Mouse (Mus musculus) adrenal gland, postnatal 4 days (tissue): ENCODE measurements at regions not wholly inside any gene's neighbourhood (a gene's known extent, or its start where the extent isn't known, plus 50 kb on each side); places are given as distances from the start of the nearest gene placed in this dataset.

ENCODE experiments used
- DNase-seq, 2 experiments: peaks; one replicate each; pipeline ENCODE4 v3.0.0; 2021 to 2022; ENCODE audit warnings: low spot score in 2 of 2, mixed read lengths in 2 of 2

DNA sequence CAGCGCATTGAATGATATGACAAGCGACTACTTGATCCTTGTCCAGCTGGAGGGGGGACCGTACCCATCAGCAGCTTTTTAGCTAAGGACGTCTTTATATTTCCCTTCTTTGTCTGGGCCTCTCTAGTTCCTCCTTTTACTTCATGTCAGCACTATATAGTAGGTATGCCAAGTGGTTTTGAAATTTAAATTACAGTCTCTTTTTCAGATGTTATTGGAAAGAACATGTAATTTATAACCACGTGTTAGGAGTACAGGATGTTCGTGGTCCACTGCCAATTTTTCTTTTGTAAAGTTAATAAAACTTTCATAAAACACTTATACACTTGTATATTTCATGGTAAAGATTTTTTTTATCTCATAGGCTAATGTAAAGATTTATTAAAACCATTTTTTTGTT lies 426.5 kb downstream of the Insc start:
- DNase-seq: no peak

DNA sequence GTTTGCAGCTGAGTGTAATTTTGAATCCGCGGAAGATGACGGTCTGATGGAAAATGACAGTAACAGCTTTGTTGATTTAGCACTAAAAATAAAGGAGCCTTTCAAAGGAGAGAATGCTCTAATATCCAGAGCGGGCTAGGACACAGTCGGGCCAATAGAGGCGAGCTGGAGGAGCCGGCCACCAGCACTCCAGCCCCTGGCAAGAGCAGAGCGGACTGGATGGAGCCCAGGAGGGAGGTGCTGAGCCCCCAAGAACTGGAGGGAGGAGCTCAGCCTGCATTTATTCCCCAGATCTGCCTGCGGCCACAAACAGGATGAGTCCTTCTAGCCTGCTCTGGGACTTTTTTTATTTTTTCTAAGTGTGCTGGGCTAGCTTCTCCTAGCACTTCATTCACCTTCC lies 426.9 kb downstream of the Insc start:
- DNase-seq: no peak

DNA sequence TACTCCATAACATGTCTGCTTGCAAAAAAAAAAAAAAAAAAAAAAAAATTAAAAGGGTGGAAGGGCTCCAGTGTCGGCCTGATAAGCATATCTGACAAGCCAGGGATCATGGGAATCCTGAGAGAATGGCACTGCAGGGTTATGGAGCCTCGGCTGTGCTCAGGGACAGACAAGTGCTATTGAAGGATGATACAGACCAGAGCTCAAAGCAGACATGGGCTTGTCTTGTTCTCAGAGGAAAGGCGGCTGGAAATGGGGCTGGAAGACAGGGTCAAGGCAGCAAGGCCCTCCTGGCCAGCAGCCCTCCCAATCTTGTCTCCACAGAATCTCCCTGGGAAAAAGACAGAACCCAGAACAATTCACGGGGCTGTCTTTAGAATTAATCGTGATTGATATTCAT lies 449.0 kb downstream of the Insc start:
- no peak for DNase-seq

DNA sequence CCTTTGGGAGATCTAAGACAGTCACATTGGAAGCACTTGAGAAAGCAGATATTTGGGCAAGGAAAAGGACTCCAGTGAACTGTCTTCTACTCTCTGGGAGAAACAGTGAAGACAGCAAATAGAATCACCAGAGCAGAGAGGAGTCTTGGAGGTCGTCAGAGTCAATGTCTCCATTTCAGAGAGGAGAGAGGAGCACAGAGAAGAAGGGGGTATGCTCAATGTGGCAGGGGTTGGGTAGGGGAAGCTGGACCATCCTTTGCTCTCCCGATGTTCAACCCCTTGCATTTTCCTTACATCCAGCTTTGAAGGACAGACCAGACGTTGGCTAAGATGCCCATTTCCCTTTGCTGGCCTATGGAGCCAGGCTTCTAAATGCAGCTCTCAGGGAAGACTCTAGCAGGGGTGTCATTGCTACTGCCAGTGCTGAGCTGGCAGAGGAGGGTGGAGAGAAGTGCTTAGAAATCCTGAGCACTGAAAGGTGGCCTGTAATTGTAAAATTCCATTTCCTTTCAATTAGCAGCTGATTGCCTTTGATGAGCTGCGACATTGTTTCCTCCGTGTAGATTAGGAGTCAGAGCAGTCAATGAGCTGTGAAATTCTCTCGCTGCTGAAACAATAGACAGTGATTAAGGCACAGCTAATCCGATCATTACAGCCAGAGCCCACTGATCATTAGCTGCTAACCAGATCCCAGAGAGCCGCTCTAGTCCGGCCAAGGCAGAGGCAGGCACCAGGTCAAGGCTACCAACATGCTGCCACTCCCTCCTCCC lies 449.7 kb downstream of the Insc start:
- DNase-seq: no peak

DNA sequence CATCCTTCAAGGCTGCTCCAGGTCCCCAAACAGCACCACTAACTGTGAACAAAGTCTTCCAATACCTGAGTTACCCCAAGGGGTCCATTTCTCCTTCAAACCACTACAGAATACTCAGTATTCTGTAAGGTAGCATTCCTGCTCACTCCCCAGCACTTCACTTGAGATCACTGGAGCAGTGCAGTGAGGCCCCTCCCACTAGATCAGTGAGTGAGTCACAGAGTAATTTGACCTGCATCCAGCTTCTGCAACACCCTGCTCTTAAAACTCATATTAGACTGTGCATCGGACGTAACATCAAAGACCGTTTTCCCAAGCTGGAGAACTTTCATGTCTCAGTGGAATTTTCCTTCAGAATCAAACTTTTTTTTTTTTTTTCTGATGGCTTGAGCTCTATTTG lies 461.4 kb downstream of the Insc start:
- DNase-seq: no peak

DNA sequence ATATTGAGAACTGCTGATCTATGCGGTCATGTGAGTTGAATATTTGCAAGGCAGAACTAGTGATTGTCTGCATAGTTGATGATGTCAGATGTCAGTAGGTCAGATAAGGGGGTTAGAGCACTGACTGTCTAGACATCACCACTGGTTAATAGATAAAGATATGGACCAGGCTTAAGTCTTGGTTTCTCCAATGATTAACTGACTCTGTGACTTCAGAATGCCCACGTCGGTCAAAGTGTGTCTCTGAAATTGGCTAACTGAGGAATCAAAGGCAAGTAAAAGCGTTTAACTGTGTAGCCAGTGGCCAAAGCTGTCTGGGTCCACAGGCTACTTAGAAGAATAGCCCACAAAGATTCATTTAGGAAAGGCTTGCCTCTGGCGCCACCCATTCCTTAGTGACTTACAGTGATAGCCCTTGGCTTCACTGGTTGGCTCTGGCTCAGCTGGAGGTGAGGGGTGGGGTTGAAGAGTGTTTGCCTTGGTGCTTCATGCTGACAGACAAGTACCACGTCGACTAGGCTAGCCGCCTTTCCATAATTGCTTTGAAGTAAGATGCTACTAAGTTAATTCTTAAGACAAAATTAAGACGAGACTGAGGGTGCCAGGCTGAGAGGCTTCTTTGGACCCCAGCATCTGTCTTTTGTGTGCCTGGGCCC lies 463.1 kb downstream of the Insc start:
- DNase-seq: no peak

DNA sequence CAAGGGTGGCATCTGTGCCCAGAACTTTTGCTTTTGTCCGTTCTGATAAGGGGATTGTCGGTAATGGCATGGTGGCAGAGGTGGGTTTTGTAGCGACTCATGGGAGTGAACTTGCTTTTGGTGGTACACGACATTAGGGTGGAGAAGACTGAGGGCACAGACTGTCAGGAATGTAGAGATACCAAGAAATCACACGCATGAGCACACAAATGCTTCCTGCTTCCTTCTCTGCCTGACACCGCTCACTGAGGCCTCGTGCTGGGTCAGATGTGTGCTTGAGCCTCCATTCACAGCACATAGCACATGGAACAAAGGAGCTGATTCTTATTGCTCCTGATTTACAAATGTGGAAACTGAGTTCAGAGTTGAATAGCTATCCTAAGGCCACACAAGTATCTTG lies 465.3 kb downstream of the Insc start:
- DNase-seq: no peak

DNA sequence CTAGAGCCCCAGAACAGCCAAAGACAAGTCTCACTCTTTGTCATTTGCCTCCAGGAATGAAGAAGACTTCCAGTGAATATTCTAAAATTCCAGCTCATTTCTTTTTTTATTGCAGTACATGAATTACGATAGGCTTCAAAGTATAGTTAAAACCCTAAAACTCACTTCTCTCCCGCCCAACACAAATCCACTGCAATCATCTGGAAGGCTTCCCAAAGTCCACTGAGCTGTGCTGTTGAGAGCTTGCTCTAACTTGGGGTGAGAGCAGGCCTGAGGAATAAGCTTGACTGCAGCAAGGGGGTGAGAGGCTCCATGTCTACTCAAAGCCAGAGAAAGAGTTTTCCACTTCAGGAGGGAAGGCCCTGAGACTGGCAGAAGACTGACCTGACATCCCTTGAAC lies 466.5 kb downstream of the Insc start:
- no peak for DNase-seq

DNA sequence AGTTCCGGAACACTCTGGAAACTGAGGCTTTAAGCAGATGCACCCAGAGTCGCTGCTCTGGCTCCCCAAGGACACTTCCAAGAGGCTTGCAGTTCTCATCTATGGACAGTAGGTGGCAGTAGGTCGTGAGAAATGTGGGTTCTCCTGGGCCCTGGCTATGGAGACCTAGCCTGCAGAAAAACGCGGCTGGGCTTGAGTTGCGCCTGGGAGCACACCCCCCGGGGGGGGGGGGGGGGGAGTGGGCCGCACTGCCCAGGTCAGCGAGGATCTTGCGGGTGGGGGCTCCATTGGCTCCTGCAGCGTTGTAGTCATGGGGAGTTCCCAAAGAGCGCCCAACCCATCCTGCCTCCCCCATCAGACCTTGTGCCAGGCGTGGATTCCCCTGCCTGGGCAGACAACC lies 473.3 kb downstream of the Insc start:
- peak; percentile 47 to 69 for DNase-seq

DNA sequence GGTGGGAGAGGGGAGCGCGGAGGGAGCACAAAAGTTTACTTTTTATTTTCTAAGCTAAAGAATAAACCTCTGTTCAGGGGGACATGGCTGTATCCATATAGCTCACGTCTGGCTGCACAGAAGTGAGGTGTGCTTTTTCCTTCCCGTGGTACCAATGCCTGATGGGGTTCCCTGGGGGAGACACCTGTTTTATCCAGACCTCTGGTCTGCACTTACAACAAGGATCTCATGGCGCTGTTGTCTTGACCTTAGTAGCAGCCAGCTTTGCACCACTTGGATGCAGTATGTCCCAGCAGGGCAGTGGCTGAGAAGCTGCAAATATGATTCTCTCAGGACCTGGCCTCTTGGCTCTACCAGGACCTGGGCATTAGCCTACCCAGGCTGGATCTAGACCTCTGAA lies 473.8 kb downstream of the Insc start:
- no peak for DNase-seq

DNA sequence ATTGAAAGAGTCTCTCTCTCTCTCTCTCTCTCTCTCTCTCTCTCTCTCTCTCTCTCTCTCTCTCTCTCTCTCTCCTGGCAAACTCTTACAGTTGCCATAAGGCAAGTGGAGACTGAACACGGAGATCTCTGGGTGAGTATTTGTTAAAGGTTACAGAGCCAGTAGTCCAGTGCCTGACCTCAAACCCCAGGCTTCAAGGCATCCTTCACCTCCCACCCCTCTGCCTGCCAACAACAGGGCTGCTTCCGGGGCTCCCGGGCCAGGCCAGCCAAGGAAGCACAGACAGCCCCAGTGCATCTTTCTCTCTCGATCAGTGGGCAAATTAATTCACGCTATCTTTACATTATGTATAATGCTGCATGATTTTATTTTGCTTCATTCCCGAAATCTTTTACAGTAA lies 474.2 kb downstream of the Insc start:
- no peak for DNase-seq

DNA sequence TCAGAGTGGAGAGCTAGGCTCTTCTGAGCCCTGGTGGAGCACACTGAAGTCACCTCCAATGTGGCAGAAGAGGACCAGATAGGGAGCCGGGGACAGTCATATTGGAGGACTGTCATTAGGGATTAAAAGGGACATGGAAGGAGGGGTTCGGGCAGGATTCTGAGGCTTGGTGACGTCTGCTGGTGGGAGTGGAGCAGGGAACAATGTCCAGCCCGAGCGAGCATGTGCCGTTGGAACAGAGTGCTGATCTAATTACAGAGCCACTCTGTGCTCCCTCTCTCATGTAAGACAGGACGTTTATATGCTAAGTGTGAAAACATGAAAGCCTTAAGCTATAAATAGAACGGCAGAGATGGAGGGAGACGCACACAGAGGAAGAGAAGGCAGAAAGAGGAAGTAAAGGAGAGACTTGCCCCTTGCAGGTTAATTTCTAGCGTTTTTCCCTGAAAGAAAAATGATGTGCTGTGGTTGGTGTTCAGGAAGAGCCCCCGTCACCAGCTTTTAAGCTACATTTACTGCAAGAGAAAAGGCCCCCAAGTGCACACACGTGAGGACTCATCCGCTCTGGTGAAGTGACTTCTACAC lies 475.2 kb downstream of the Insc start:
- no peak for DNase-seq

DNA sequence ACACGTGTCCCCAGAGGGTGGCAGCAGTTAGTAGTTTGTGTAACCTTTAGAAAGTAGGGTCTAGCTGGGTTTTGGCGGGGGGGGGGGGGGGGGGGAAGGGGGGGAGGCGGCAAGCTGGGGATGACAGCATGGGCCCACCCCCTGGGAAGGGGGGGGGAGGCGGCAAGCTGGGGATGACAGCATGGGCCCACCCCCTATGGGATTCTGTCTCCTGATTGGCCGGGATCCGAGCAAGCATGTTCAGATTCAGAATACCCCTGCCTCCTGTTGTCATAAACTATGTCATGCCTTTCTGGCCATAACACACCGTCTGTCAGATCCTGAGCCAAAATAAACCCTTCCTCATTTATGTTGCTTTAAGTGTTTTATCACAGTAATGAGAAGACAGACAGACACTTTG lies 479.1 kb downstream of the Insc start:
- no peak for DNase-seq

DNA sequence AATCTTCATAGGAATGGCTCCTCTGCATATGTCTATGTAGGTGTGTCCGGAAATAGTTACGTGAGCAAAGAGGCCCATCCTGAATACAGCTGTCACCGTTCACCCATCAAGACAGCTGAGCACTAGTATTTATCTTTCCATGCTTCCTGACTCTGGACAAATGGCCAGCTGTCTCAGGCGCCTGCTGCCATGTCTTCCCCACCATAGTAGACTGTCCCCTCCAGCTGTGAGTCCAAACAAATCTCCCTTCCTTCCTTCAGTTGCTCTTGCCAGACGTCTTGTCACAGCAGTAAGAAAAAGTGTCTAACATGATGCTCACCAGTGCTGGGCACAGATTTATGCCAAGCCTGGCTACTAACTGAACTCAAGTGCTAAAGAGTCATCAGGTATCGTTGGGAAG lies 487.0 kb downstream of the Insc start:
- no peak for DNase-seq

DNA sequence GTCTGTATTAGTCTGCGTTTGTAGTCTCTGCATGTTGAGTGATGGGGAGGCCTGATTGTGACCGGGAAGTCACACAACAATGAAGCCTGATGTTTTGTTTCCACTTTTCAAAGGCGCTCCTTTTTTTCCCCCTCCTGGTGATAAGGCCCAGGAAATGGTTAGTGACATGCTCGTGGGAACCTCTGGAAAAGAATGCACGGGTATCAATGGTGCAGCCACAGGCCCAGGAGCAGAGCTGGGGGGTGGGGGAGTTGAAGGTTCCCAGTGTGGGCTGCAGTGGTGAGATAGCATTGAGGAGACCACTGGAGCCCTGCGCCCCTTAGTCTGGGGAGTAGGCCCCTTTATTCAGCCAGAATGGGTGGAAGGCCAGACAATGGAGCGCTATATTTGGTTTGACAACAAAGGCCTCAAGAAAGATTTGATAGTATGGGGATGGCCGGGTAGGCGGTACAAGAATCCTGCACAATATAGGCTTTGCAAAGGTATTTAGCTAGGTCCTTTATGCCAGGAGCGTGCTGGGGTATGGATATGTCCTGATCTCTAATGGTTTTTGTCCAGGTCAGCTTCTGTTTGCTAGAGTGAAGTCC lies 490.4 kb downstream of the Insc start:
- no peak for DNase-seq

DNA sequence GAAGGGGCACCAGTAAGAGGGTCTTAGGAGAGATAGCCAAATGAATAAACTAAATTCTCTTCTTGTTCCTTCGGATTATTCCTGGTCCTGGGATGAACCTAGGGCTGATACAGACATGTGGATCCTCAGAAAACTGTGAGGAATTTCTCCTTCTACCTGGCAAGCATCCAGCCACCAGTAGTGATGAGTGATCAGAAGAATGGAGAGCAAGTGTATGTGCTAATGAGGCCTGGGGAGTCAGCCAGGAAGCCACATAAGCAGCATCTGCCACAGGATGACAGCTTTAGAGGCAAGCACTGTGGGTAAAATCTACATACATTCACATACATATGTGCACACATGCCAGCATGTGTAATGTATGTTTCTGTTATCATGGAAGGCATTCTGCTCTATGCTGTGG lies 493.6 kb downstream of the Insc start:
- no peak for DNase-seq

DNA sequence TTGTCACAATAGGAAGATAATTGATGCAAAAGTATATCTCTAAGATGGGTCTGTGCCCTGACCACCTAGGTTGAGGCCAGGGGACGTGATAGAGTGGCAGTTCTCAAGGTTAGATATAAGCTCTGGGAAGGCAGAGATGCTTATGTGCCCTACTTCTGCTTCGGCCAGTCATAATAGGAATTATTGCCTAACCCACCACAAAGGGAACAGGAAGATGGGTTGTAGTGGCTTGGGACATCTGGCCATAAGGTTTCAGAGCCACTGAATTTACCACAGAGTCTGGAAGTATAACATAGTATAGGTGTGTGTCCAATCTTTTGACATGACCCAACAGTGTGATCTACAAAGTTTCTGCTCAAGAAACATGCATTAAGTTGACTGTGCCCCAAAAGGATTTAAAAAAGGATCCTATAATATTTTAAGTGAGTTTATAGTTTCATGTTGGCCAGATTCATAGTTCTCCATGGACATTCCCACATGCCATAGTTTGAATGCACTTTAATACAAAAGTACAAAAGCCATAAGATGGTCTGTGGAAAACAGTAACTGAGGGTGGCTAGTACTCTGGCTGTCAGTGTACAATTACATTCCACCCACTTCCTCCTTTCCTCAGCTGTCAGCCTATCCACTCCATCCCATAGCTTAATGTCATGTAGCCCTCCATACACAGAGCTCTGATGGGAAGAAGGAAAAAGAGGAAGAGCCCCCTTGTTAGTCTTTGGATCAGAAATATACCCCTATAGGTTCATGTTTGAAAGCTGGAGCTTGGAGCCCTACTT lies 508.3 kb downstream of the Insc start:
- DNase-seq: no peak

DNA sequence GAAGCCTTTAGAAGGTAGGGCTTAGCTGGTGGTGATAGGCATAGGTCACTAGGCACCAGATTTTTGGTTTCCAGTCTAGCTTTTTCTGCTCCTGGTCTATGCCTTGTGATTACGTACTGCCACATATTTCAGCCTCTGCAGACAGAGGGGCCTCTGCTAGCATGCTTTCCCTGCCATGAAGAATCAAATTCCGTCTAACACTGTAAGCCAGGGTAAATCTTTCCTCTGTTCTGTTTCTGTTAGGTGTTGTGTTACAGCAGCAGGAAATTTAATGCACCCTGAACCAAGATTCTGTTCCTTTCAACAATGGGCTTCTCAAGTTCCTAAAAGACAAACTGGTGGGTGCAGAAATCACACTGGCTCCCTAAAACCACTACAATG lies 508.9 kb downstream of the Insc start:
- DNase-seq: no peak

DNA sequence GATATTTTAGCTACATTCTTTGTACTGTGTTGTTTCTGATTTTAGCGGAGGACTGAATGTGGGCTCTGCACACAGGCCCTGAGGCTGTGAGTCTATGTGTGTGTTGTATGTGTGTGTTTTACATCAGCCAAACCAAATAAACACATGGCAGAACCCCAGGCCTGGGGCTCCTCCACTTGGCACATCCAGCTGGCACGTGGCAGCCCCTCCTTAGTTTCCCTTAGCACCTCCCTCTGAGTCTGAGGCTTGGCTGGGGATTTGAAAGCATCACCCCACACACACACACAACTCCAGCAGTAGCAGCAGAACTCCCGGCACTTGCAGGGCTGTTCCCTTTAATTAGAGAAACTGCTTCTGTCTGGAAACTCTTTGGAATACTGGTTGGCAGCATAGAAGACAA lies 515.1 kb downstream of the Insc start:
- no peak for DNase-seq

DNA sequence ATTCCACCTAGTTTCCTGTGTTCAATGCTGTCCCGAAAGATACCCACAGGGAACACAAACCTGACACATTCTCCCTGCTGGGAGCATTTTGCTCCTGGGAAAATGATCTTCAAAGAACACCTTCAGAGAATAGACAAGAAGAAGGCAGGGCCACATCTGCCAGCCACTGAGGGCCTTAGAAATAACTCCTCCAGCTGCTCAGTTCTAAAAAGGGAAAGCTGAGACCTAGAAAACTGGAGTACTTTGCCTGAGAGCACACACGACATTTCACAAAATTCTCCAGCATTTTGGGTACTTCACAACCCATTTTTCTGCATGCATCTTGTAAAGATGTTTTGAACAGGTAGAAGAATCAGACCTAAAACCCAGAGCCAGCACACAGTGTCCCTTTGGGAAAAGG lies 519.6 kb downstream of the Insc start:
- no peak for DNase-seq

DNA sequence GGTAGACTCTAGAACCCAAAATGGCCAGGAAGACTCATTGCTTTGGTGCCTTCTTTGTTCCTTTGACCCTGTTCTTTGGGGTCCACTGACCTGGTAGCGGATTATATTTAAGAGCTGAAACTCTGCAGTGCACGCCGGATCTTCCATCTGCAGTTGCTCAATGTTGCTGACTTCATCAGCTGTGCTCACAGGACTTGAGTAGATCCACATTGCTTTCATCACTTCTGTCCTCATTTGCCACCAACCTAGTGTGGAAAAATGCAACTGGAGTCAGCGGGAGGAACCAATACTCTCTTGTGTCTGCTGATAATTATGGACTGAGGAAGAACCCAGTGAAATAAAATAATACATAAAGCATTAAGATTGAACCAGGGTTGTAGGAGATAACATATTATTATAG lies 522.6 kb downstream of the Insc start:
- no peak for DNase-seq

DNA sequence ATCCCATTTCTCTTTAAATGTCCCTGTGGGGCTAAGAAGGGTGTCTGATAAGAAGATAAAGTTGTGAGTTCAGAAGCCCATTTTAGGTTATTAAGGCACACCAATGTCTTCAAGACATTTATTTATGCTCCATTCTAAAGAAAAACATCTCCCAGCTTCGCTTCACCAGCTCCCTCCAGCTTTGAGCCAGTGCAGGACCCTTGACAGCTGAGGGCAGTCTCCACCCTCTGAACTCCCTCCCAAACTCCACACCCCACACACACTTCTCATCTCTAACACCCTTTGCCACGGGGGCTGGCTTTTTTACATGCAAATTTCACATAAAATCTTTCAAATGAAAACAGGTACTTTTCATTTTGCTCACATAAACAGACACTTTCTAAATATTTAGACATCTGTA lies 527.3 kb downstream of the Insc start:
- DNase-seq: no peak
